Comparison of ENCODE assay signal across 10 mouse cellular contexts in the genomic region with DNA sequence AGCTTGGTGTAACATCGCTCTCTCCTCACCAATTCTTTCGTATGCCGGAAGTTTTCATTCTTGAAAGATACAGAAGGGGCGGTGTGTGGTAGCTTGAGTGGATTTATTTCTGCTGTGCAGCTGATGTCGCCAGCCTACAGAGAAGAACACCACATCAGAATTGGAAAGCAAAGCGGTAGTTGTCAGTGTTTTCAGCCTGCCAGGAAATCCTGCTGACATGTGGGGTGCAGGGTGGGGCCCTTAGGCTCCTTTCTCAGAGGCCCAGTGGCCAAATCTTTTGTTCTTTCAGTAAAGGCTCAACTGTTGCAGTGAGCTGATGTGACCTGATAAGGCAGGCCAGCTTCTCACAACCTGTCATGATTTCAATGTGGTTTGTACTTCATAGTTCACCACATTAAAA. TPM values are rescaled to one million over a fixed set of nuclear protein-coding genes. Genes with fewer than 3 reads are reported as not detected.
DNase-seq lines count a peak whose midpoint lies in the region; ATAC-seq and TF ChIP-seq lines count a peak whose summit lies in the region.
"Had no signal": no experiment of that assay in that cellular context is flagged by ENCODE, and none has a peak within 500 bp of the region (broad histone marks: within the 10 kb centered on the region; RNA-seq: fewer than 3 reads in every experiment).

No protein-coding gene starts in this region.

- H3K79me2 ChIP-seq in MEL (ENCODE audit: control insufficient read depth, insufficient read depth, low read length, poor library complexity): no peaks in the 10 kb centered on the region

- no peak overlapping the region for H3K27ac ChIP-seq in MEL (ENCODE audit: control insufficient read depth, low read depth, low read length)
- no peak overlapping the region for H3K27ac ChIP-seq in lung, postnatal 0 days (ENCODE audit: low read length)
- H3K27ac ChIP-seq in hindbrain, embryonic 11.5 days (ENCODE audit: low read depth, low read length): no peak overlapping the region
- H3K27ac ChIP-seq in midbrain, embryonic 11.5 days (ENCODE audit: low read depth, low read length): no peak overlapping the region
- no peak overlapping the region for H3K27ac ChIP-seq in layer of hippocampus, adult 2 months
- H3K27ac ChIP-seq: kidney, postnatal 0 days had no signal

- no peak for TF ChIP-seq RAD21 in MEL (IDR thresholded peaks at IDR 0.05; ENCODE audit: low read depth, low read length)

- TF ChIP-seq CTCF in MEL (IDR thresholded peaks at IDR 0.05 in 2 of 3, conservative IDR thresholded peaks at IDR 0.05 in 1 of 3; ENCODE audit: control insufficient read depth in 1 of 3, insufficient read depth in 1 of 3, low read depth in 2 of 3, low read length in 3 of 3, poor library complexity in 1 of 3, severe bottlenecking in 1 of 3): no peak
- TF ChIP-seq CTCF in lung, postnatal 0 days (IDR thresholded peaks at IDR 0.05): no peak
- TF ChIP-seq CTCF in layer of hippocampus, adult 2 months (conservative IDR thresholded peaks at IDR 0.05): no peak

- 76% methylated on average over 6 of the region's 6 CpGs for WGBS in lung, postnatal 0 days
- 93% methylated on average over 6 of the region's 6 CpGs for WGBS in hindbrain, embryonic 11.5 days
- 88% methylated on average over 6 of the region's 6 CpGs for WGBS in midbrain, embryonic 11.5 days

- H3K27me3 ChIP-seq in MEL (ENCODE audit: control insufficient read depth in 1 of 2, insufficient read depth in 2 of 2, low read length in 2 of 2): no peaks in the 10 kb centered on the region; a peak in 2 of 4 replicates
- H3K27me3 ChIP-seq in lung, postnatal 0 days (replicated peaks; ENCODE audit: insufficient read depth, low read length): no peaks in the 10 kb centered on the region
- H3K27me3 ChIP-seq in hindbrain, embryonic 11.5 days (ENCODE audit: control insufficient read depth, insufficient read depth, low read length): no peaks in the 10 kb centered on the region
- H3K27me3 ChIP-seq in midbrain, embryonic 11.5 days (ENCODE audit: control insufficient read depth, insufficient read depth, low read length): no peaks in the 10 kb centered on the region
- H3K27me3 ChIP-seq: heart, embryonic 12.5 days had no signal

- peaks cover 0 to 2% of the 10 kb centered on the region in 2 experiments; a peak in 1 of 4 replicates for H3K36me3 ChIP-seq in MEL (ENCODE audit: control insufficient read depth in 1 of 2, insufficient read depth in 2 of 2, low read length in 2 of 2)
- H3K36me3 ChIP-seq in lung, postnatal 0 days (ENCODE audit: insufficient read depth, low read length): no peaks in the 10 kb centered on the region
- no peaks in the 10 kb centered on the region for H3K36me3 ChIP-seq in hindbrain, embryonic 11.5 days (ENCODE audit: control insufficient read depth, insufficient read depth, low read length)
- H3K36me3 ChIP-seq in midbrain, embryonic 11.5 days (ENCODE audit: control insufficient read depth, insufficient read depth, low read length): no peaks in the 10 kb centered on the region

- DNase-seq in 416B (ENCODE audit: low read depth) (peak; percentile 62), MEL (ENCODE audit: low read depth, low spot score) (peak; percentile 12)
- DNase-seq in lung, postnatal 0 days (ENCODE audit: low spot score): no peak
- DNase-seq in hindbrain, embryonic 11.5 days (ENCODE audit: low spot score): no peak
- no peak for DNase-seq in midbrain, embryonic 11.5 days (ENCODE audit: low spot score, missing footprints)
- DNase-seq in layer of hippocampus, adult 2 months (ENCODE audit: low spot score in 2 of 2): no peak

- no peaks in the 10 kb centered on the region for H3K9me3 ChIP-seq in MEL (replicated peaks; ENCODE audit: insufficient read depth, low read length)
- no peaks in the 10 kb centered on the region for H3K9me3 ChIP-seq in lung, postnatal 0 days (ENCODE audit: low read length)
- H3K9me3 ChIP-seq in hindbrain, embryonic 11.5 days (ENCODE audit: control insufficient read depth, low read length): no peaks in the 10 kb centered on the region
- no peaks in the 10 kb centered on the region for H3K9me3 ChIP-seq in midbrain, embryonic 11.5 days (ENCODE audit: control insufficient read depth, low read length)
- H3K9me3 ChIP-seq: heart, embryonic 12.5 days had no signal

- peak; percentile 26; the same call in 1 of the 2 replicates for ATAC-seq in lung, postnatal 0 days
- ATAC-seq in neutrophil, adult 5-6 weeks (ENCODE audit: extremely low read depth, insufficient number of reproducible peaks, low FRiP score, poor library complexity, severe bottlenecking): peak; percentile 58
- no peak for ATAC-seq in hindbrain, embryonic 11.5 days (ENCODE audit: low FRiP score)
- ATAC-seq in midbrain, embryonic 11.5 days (ENCODE audit: low FRiP score): no peak
- ATAC-seq: hindbrain, embryonic 16.5 days had no signal

- no peak for TF ChIP-seq POLR2A in MEL (IDR thresholded peaks at IDR 0.05; ENCODE audit: control insufficient read depth in 1 of 2, insufficient read depth in 1 of 2, low read depth in 1 of 2, low read length in 2 of 2, poor library complexity in 1 of 2)

- no peak for TF ChIP-seq EP300 in MEL (IDR thresholded peaks at IDR 0.05; ENCODE audit: low read depth in 1 of 2, low read length in 2 of 2)
- TF ChIP-seq EP300 in lung, postnatal 0 days (IDR thresholded peaks at IDR 0.05): no peak

- no peak overlapping the region for H3K4me2 ChIP-seq in lung, postnatal 0 days (replicated peaks; ENCODE audit: low read depth, low read length)
- no peak overlapping the region for H3K4me2 ChIP-seq in hindbrain, embryonic 11.5 days (replicated peaks; ENCODE audit: low read depth, low read length)
- H3K4me2 ChIP-seq in midbrain, embryonic 11.5 days: no peak overlapping the region
- H3K4me2 ChIP-seq: heart, embryonic 12.5 days had no signal

- H3K4me1 ChIP-seq in MEL (ENCODE audit: control insufficient read depth in 1 of 2, insufficient read depth in 2 of 2, low read length in 2 of 2): peaks cover 0 to 3% of the 10 kb centered on the region in 2 experiments; a peak in 1 of 4 replicates
- H3K4me1 ChIP-seq in lung, postnatal 0 days (ENCODE audit: insufficient read depth, low read depth, low read length): no peaks in the 10 kb centered on the region; the same call in 1 of the 2 replicates
- H3K4me1 ChIP-seq in hindbrain, embryonic 11.5 days (replicated peaks; ENCODE audit: control insufficient read depth, insufficient read depth, low read length): no peaks in the 10 kb centered on the region
- no peaks in the 10 kb centered on the region; the same call in 1 of the 2 replicates for H3K4me1 ChIP-seq in midbrain, embryonic 11.5 days (ENCODE audit: control insufficient read depth, insufficient read depth, low read length)

- H3K4me3 ChIP-seq in MEL (ENCODE audit: control insufficient read depth in 1 of 2, insufficient read depth in 1 of 2, low read depth in 2 of 2, low read length in 2 of 2): no peak overlapping the region
- H3K4me3 ChIP-seq in lung, postnatal 0 days (ENCODE audit: low read depth, low read length): no peak overlapping the region
- H3K4me3 ChIP-seq in hindbrain, embryonic 11.5 days (ENCODE audit: low read depth, low read length): no peak overlapping the region
- no peak overlapping the region for H3K4me3 ChIP-seq in midbrain, embryonic 11.5 days (ENCODE audit: low read depth, low read length)
- no peak overlapping the region for H3K4me3 ChIP-seq in layer of hippocampus, adult 2 months
- H3K4me3 ChIP-seq: heart, embryonic 12.5 days had no signal

- no peak overlapping the region for H3K9ac ChIP-seq in MEL (ENCODE audit: control insufficient read depth, low read depth, low read length, poor library complexity, severe bottlenecking)
- no peak overlapping the region for H3K9ac ChIP-seq in lung, postnatal 0 days (replicated peaks; ENCODE audit: low read depth)
- H3K9ac ChIP-seq in hindbrain, embryonic 11.5 days (ENCODE audit: low read depth, low read length): no peak overlapping the region
- H3K9ac ChIP-seq in midbrain, embryonic 11.5 days (ENCODE audit: low read length): no peak overlapping the region
- H3K9ac ChIP-seq: heart, embryonic 12.5 days had no signal

TF ChIP-seq in MEL, 35 proteins besides CTCF, POLR2A, EP300 and RAD21:
- TF ChIP-seq GABPA (IDR thresholded peaks at IDR 0.05; ENCODE audit: low read depth, low read length): no peak
- no peak for TF ChIP-seq KAT2A (conservative IDR thresholded peaks at IDR 0.05; ENCODE audit: low read depth, low read length)
- TF ChIP-seq ELF1 (IDR thresholded peaks at IDR 0.05; ENCODE audit: low read depth, low read length): no peak
- no peak for TF ChIP-seq MEF2A (IDR thresholded peaks at IDR 0.05; ENCODE audit: extremely low read depth, insufficient replicate concordance, low read depth, low read length, poor library complexity, severe bottlenecking)
- TF ChIP-seq CHD1 (IDR thresholded peaks at IDR 0.05; ENCODE audit: low read depth, low read length): no peak
- TF ChIP-seq NELFE (IDR thresholded peaks at IDR 0.05; ENCODE audit: low read depth, low read length): no peak
- no peak for TF ChIP-seq GATA1 (IDR thresholded peaks at IDR 0.05; ENCODE audit: low read depth, low read length)
- no peak for TF ChIP-seq NRF1 (IDR thresholded peaks at IDR 0.05; ENCODE audit: insufficient read depth, low read depth, low read length, poor library complexity, severe bottlenecking)
- no peak for TF ChIP-seq MYC (IDR thresholded peaks at IDR 0.05; ENCODE audit: low read depth, low read length)
- TF ChIP-seq TCF12 (IDR thresholded peaks at IDR 0.05; ENCODE audit: low read depth, low read length): no peak
- no peak for TF ChIP-seq MXI1 (IDR thresholded peaks at IDR 0.05; ENCODE audit: low read depth, low read length)
- no peak for TF ChIP-seq USF1 (IDR thresholded peaks at IDR 0.05; ENCODE audit: low read depth, low read length)
- no peak for TF ChIP-seq MAFK (IDR thresholded peaks at IDR 0.05; ENCODE audit: borderline replicate concordance, low read depth, low read length)
- no peak for TF ChIP-seq BHLHE40 (IDR thresholded peaks at IDR 0.05; ENCODE audit: borderline replicate concordance, low read depth, low read length)
- TF ChIP-seq SMC3 (IDR thresholded peaks at IDR 0.05; ENCODE audit: low read depth, low read length): no peak

RNA-seq across cellular contexts. Expression of a gene that starts 27.8 kb away (rescaled TPM):
- 46.9 and 59.2 TPM in 2 replicates for total RNA-seq in MEL (2012; rRNA removed)
- 10 to 100 TPM in 1 of 2 experiments, not detected in 1; 37.4 TPM for polyA plus RNA-seq in MEL (2012; ENCODE audit: insufficient read depth in 1 of 2, insufficient read length in 2 of 2, low read depth in 1 of 2, low replicate concordance in 2 of 2, missing spikeins in 1 of 2)
- polyA plus RNA-seq in lung, postnatal 0 days (2015; fragmentation: Nextera tagmentation; extraction: Ambion mirVana): 99.7 and 108 TPM in 2 replicates
- 22.1 and 23.5 TPM in 2 replicates for total RNA-seq in neutrophil, adult 5-6 weeks (2017)
- polyA plus RNA-seq in hindbrain, embryonic 11.5 days (2014; fragmentation: Nextera tagmentation; extraction: Ambion mirVana): 80.3 and 83.4 TPM in 2 replicates
- polyA plus RNA-seq in midbrain, embryonic 11.5 days (2014; fragmentation: Nextera tagmentation; extraction: Ambion mirVana): 85.1 and 85.3 TPM in 2 replicates
- total RNA-seq in layer of hippocampus, adult 2 months (2021): 10 to 100 TPM; 79.8 to 86.7 TPM

Comparison
In these comparisons a context has a peak if more than half of its experiments do, and no peak if none do; other contexts are left out.
1. DNase-seq: peak in 416B (single experiment) and MEL (single experiment); none in lung, postnatal 0 days (single experiment), hindbrain, embryonic 11.5 days (single experiment), midbrain, embryonic 11.5 days (single experiment) and layer of hippocampus, adult 2 months (0 of 2).
2. ATAC-seq: peak in lung, postnatal 0 days (single experiment) and neutrophil, adult 5-6 weeks (single experiment); none in hindbrain, embryonic 11.5 days (single experiment) and midbrain, embryonic 11.5 days (single experiment).